Mouse (Mus musculus) forebrain, embryonic 16.5 days (tissue): ENCODE measurements around the gene Nudt7. TPM values are rescaled to one million over a fixed set of nuclear protein-coding genes. Genes with fewer than 3 reads are reported as not detected.

Experiments used
- ATAC-seq: fragments of 200-750 bp; cut with Nextera tagmentation; 2 replicates; pipeline ENCODE4 v1.8.0; 2017; ENCODE audit warnings: mild to moderate bottlenecking, moderate library complexity
- H3K27ac ChIP-seq: fragments of 300-500 bp; sonication (generic); 2 replicates; pipeline ENCODE4 v1.5.1; 2014; ENCODE audit warnings: low read length, control low read depth
- H3K27me3 ChIP-seq: fragments of 300-500 bp; sonication (generic); replicated peaks from 2 replicates; pipeline ENCODE4 v1.6.1; 2014; ENCODE audit warnings: low read length; ENCODE audit not compliant: control insufficient read depth, insufficient read depth
- H3K36me3 ChIP-seq: fragments of 300-500 bp; sonication (generic); 2 replicates; pipeline ENCODE4 v1.6.1; 2014; ENCODE audit not compliant: control insufficient read depth, insufficient read depth
- H3K4me1 ChIP-seq: fragments of 300-500 bp; sonication (generic); replicated peaks from 2 replicates; pipeline ENCODE4 v1.6.1; 2014; ENCODE audit warnings: low read length; ENCODE audit not compliant: control insufficient read depth, insufficient read depth
- H3K4me2 ChIP-seq: fragments of 300-500 bp; sonication (generic); 2 replicates; pipeline ENCODE4 v1.6.1; 2014; ENCODE audit warnings: mild to moderate bottlenecking, low read length, control low read depth
- H3K4me3 ChIP-seq: fragments of 300-500 bp; sonication (generic); replicated peaks from 2 replicates; pipeline ENCODE4 v1.5.1; 2014; ENCODE audit warnings: mild to moderate bottlenecking, low read length, control low read depth
- H3K9ac ChIP-seq: fragments of 300-500 bp; sonication (generic); replicated peaks from 2 replicates; pipeline ENCODE4 v1.6.1; 2014; ENCODE audit warnings: low read depth, low read length, control low read depth
- H3K9me3 ChIP-seq: fragments of 300-500 bp; sonication (generic); 2 replicates; pipeline ENCODE4 v1.6.1; 2016; ENCODE audit warnings: low read length; ENCODE audit not compliant: control insufficient read depth
- WGBS: fragments of 180-500 bp; shearing (Covaris S2); extraction: QIAGEN DNeasy Blood & Tissue Kit; methylation state at CpG from one replicate; pipeline ENCODE4 v1.1.7; 2014; 5-methylcytosine and 5-hydroxymethylcytosine counted together
- polyA plus RNA-seq: library from polyadenylated mRNA; unstranded; fragments of >200 nt; fragmentation: Nextera tagmentation; extraction: Ambion mirVana; gene quantifications from 2 replicates; pipeline ENCODE4 v1.2.1, GENCODE M21; 2015

Nudt7 gene
- polyA plus RNA-seq, 1 experiment from 2014 or later: 2.6 TPM

DNA sequence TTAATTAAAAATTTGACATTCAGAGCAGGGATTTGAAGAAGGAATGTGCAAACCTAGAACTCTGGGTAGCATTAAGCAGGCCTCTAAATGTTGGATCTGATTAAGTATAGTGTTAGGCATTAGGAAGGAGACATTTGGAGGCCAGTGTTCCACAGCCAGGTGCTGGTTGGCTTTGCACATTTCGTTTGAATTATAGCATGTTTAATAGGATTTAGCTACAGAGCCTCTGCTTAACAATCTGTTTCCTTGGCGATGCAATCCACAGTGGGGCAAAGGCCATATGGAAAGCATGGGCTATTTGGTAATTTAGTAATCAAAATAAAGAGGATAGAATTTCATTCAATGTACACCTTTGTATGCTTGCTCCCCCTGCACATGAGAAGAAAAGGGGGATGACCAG, 32.4 kb downstream of the Nudt7 start:
- Histone ChIP-seq H3K27ac (no peak overlapping the region), H3K9me3 (no peaks in the 10 kb centered on the region), H3K4me2 (no peak overlapping the region), H3K9ac (no peak overlapping the region), H3K36me3 (no peaks in the 10 kb centered on the region), H3K27me3 (no peaks in the 10 kb centered on the region), H3K4me3 (no peak overlapping the region), H3K4me1 (no peaks in the 10 kb centered on the region; the same call in none of the 2 replicates)
- ATAC-seq: no peak
- 43% methylated on average over 2 of the region's 2 CpGs for WGBS

- Histone ChIP-seq H3K27ac (no peak overlapping the region), H3K36me3 (no peaks in the 10 kb centered on the region), H3K9me3 (no peaks in the 10 kb centered on the region), H3K4me2 (no peak overlapping the region), H3K9ac (no peak overlapping the region), H3K27me3 (no peaks in the 10 kb centered on the region), H3K4me1 (no peaks in the 10 kb centered on the region), H3K4me3 (no peak overlapping the region)
- ATAC-seq: no peak
- WGBS: 71% methylated on average over 3 of the region's 3 CpGs
Observed at GRCm38 (mm10) chr8:114176721-114177120, 43.4 kb downstream of the Nudt7 start.

- Histone ChIP-seq H3K27ac (no peak overlapping the region), H3K4me2 (no peak overlapping the region), H3K4me3 (no peak overlapping the region), H3K27me3 (no peaks in the 10 kb centered on the region), H3K9ac (no peak overlapping the region), H3K4me1 (no peaks in the 10 kb centered on the region), H3K36me3 (no peaks in the 10 kb centered on the region), H3K9me3 (no peaks in the 10 kb centered on the region)
- WGBS: 91% methylated on average over 5 of the region's 5 CpGs
- ATAC-seq: no peak
Observed at GRCm38 (mm10) chr8:114193334-114193733, 60.0 kb downstream of the Nudt7 start.

DNA sequence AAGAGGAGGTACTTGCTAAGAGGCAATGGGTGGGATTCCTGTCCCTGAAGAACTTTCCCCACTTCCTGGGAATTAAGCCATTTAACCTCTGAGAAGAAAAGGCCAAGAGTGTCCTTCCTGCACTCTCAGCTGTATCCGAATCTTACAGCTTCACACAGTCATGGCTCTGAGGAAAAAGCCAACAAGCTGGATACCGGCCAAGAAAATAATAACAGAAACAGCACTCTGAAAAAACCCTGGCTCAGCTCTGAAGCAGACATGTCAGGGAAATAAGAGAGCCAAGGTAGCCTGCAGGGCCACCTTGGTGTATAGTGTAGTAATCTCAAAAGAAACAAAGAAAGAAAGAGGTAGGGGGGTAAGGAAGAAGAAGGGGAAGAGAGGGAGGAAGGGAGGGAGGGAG, 65.6 kb downstream of the Nudt7 start:
- 0 out of 2 replicates have a peak, but pooled peaks cover 2% of the 10 kb centered on the region for H3K27me3 ChIP-seq
- H3K9me3 ChIP-seq: no peaks in the 10 kb centered on the region
- H3K36me3 ChIP-seq: no peaks in the 10 kb centered on the region
- no peak overlapping the region for H3K4me2 ChIP-seq
- no peak overlapping the region for H3K27ac ChIP-seq
- H3K4me1 ChIP-seq: peaks cover 3% of the 10 kb centered on the region; the same call in 1 of the 2 replicates
- no peak overlapping the region for H3K4me3 ChIP-seq
- H3K9ac ChIP-seq: no peak overlapping the region
- 35% methylated on average over 2 of the region's 2 CpGs for WGBS
- no peak for ATAC-seq

Other genes starting within 250 kb of the Nudt7 start
- 22.5 and 41.3 TPM in 2 replicates for gene Vat1l, start 72.1 kb downstream of the Nudt7 start, polyA plus RNA-seq